Mouse (Mus musculus) heart, embryonic 14.5 days (tissue): Measurements from ENCODE around the gene Bicc1. TPM values are rescaled to one million over a fixed set of nuclear protein-coding genes. Genes with fewer than 3 reads are reported as not detected.

Experiments
- ATAC-seq: fragments of 200-750 bp; cut with Nextera tagmentation; 2 replicates; pipeline ENCODE4 v1.8.0; 2017; ENCODE audit warnings: low read depth, moderate TSS enrichment; ENCODE audit not compliant: insufficient number of reproducible peaks, insufficient read depth, low FRiP score
- H3K27ac ChIP-seq, 2 experiments: fragments of 200-500 bp in 1 of 2; fragments of 300-500 bp in 1 of 2; sonication (generic) in 1 of 2; replicated peaks in 1 of 2; 2 replicates each; pipeline ENCODE4 v1.5.1; 2012 to 2014; ENCODE audit warnings: low read depth in 2 of 2, low read length in 2 of 2, control low read depth in 1 of 2, mild to moderate bottlenecking in 1 of 2, mixed read lengths in 1 of 2; ENCODE audit not compliant: control insufficient read depth in 1 of 2, insufficient read depth in 1 of 2
- H3K27me3 ChIP-seq: fragments of 300-500 bp; sonication (generic); 2 replicates; pipeline ENCODE4 v1.6.1; 2014; ENCODE audit warnings: mild to moderate bottlenecking, low read length, control low read depth; ENCODE audit not compliant: control insufficient read depth, insufficient read depth
- H3K36me3 ChIP-seq: fragments of 300-500 bp; sonication (generic); 2 replicates; pipeline ENCODE4 v1.6.1; 2014; ENCODE audit warnings: mild to moderate bottlenecking, control low read depth, low read length, mixed read lengths; ENCODE audit not compliant: control insufficient read depth, insufficient read depth
- H3K4me1 ChIP-seq, 2 experiments: fragments of 200-500 bp in 1 of 2; fragments of 300-500 bp in 1 of 2; sonication (generic) in 1 of 2; 2 replicates each; pipeline ENCODE4 v1.6.1; 2012 to 2014; ENCODE audit warnings: low read length in 2 of 2, control low read depth in 1 of 2, mixed read lengths in 1 of 2; ENCODE audit not compliant: control insufficient read depth in 2 of 2, insufficient read depth in 2 of 2
- H3K4me2 ChIP-seq: fragments of 300-500 bp; sonication (generic); 2 replicates; pipeline ENCODE4 v1.6.1; 2014; ENCODE audit warnings: mild to moderate bottlenecking, low read length
- H3K4me3 ChIP-seq, 2 experiments: fragments of 200-500 bp in 1 of 2; fragments of 300-500 bp in 1 of 2; sonication (generic) in 1 of 2; 2 replicates each; pipeline ENCODE4 v1.5.1; 2012 to 2014; ENCODE audit warnings: low read length in 2 of 2, mild to moderate bottlenecking in 2 of 2, control low read depth in 1 of 2, low read depth in 1 of 2, moderate library complexity in 1 of 2; ENCODE audit not compliant: control insufficient read depth in 1 of 2, insufficient read depth in 1 of 2
- H3K9ac ChIP-seq: fragments of 300-500 bp; sonication (generic); 2 replicates; pipeline ENCODE4 v1.6.1; 2014; ENCODE audit warnings: mild to moderate bottlenecking, low read length
- H3K9me3 ChIP-seq: fragments of 300-500 bp; sonication (generic); 2 replicates; pipeline ENCODE4 v1.6.1; 2016; ENCODE audit warnings: low read length, control low read depth; ENCODE audit not compliant: control insufficient read depth
- WGBS: fragments of 180-500 bp; shearing (Covaris S2); extraction: QIAGEN DNeasy Blood & Tissue Kit; methylation state at CpG from one replicate; pipeline ENCODE4 v1.1.7; 2014; 5-methylcytosine and 5-hydroxymethylcytosine counted together
- polyA plus RNA-seq: library from polyadenylated mRNA; unstranded; fragments of >200 nt; fragmentation: Nextera tagmentation; extraction: Ambion mirVana; gene quantifications from 2 replicates; pipeline ENCODE4 v1.2.1, GENCODE M21; 2014

Gene Bicc1
- polyA plus RNA-seq, 1 experiment from 2014 or later = 25.9 TPM

DNA sequence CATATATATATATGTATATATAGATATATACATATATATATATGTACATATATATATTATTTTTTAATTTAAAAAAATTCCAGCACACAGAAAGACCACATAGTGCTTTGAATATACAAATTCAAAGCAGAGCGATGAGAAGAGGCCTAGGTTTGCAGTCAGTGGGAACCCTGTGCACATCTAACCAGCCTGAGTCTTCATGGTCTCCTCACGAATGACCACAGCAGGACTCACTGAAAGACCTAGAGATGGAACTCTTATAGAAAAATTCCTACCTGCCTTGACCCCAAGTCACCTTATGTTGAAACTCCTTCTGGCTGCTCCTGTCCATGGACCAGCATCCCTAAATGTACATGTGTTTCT lies 165.4 kb downstream of the Bicc1 start:
- Histone ChIP-seq H3K4me1 (no peaks in the 10 kb centered on the region), H3K9me3 (no peaks in the 10 kb centered on the region), H3K4me2 (no peak overlapping the region), H3K27ac (no peak overlapping the region), H3K27me3 (no peaks in the 10 kb centered on the region), H3K36me3 (no peaks in the 10 kb centered on the region), H3K9ac (no peak overlapping the region), H3K4me3 (no peak overlapping the region)
- ATAC-seq = no peak
- WGBS = 91% methylated on average over 2 of the region's 2 CpGs

DNA sequence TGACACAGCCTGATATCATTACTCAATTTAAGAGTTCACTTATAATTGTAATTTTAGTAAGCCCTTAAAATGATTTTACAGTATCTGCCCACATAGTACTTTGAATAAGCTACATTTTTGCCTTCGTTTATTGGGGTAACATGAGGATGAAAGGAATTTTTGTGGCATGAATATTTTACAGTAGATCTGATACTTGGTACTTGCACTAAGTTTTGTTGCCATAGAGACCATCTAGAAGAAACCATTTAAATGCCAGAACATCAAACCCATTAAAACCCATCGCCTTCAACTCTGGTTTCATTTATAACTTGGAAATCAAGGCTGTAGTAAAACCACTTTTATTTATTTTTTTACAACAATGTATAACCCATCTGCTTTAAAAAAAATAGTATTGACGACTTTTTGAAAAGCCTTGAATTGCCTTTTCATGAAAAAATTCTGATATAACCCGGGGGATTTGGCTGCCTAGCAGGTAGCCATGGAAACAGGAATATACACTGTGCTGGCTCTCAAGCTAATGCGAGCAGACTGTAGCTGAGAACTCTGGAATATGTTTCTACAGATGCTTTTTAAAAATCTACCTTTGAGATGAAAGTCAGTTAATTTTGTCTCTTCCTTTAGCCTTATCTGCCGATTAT lies 165.9 kb downstream of the Bicc1 start:
- no peak for ATAC-seq
- no peak overlapping the region for H3K9ac ChIP-seq
- WGBS = 80% methylated on average over 6 of the region's 6 CpGs
- no peak overlapping the region for H3K4me3 ChIP-seq
- no peaks in the 10 kb centered on the region for H3K36me3 ChIP-seq
- no peaks in the 10 kb centered on the region for H3K4me1 ChIP-seq
- H3K27me3 ChIP-seq = no peaks in the 10 kb centered on the region
- H3K27ac ChIP-seq = no peak overlapping the region
- no peaks in the 10 kb centered on the region for H3K9me3 ChIP-seq
- H3K4me2 ChIP-seq = no peak overlapping the region

DNA sequence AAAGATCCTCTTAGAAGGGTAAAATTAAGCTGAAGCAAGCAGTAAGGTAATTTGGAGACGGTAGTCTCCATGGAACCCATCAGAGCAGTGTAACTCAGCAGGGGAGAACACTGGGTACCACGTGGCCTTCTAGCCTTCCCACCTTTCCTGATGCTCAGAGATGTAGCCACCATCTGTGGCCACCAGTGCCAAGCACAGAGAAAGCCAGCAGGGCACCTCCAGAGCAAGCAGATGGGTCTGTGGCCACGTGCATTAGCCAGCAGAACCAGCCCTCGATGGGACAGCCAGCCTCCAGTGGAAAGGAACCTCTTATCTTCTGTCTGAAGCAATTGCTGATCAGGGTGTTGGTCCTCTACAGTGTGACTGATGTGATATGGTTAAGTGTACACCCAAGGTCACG lies 172.1 kb downstream of the Bicc1 start:
- Histone ChIP-seq H3K27ac (no peak overlapping the region), H3K9me3 (no peaks in the 10 kb centered on the region), H3K4me3 (no peak overlapping the region), H3K27me3 (no peaks in the 10 kb centered on the region), H3K4me1 (no peaks in the 10 kb centered on the region), H3K36me3 (no peaks in the 10 kb centered on the region), H3K9ac (no peak overlapping the region), H3K4me2 (no peak overlapping the region)
- no peak for ATAC-seq
- WGBS = 45% methylated on average over 5 of the region's 5 CpGs

DNA sequence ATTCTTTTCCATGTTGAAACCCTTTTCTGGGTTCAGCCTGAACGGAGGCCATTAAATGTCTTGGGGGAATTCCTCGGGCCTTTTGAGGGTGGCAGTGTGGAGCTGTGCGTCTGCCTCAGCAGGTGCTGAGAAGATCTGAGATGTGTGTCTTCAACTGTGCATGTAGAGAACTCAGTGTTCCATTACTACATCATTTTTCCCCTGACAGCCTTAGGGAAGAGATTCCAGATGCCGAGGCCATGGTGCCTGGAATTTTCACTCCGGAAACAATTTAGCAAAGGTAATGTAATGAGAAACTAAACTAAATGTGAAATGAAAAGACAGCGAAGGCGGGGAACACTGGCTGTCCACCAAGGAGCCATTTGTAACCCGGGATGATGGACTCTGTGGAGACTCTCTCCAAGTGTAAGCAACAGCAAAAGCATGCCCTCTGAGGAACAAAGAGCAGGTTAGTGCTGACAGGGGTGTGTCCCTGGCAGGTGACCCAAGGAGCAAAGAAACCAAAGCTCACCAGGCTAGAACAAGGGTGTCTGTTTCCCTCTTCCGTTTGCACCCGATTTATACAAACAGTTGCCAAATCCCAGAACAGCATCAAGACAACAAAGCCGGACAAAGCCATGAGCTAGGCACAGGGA lies 176.3 kb downstream of the Bicc1 start:
- no peak for ATAC-seq
- H3K9me3 ChIP-seq = no peaks in the 10 kb centered on the region
- H3K27ac ChIP-seq = no peak overlapping the region
- H3K4me2 ChIP-seq = no peak overlapping the region
- no peak overlapping the region for H3K4me3 ChIP-seq
- H3K9ac ChIP-seq = no peak overlapping the region
- 80% methylated on average over 11 of the region's 11 CpGs for WGBS
- H3K4me1 ChIP-seq = no peaks in the 10 kb centered on the region
- no peaks in the 10 kb centered on the region for H3K36me3 ChIP-seq
- no peaks in the 10 kb centered on the region for H3K27me3 ChIP-seq

DNA sequence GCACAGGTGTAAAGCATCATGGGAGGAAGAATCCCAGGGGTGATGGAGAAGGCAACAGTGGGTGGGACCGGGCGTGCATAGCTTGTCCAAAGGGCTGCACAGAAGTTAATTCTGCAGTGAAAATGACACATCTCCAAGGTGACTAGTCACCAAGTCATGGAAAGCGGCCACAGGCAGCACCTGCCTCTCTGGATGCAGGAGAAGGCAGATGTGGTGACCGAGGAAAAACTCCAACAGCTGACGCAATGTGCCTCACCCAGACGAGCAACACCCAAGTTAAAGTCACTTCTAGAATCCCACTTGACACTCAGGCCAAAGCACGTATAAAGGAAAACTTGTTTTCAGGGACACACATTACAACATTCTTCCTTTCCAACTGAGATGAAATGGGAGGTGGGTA lies 177.3 kb downstream of the Bicc1 start:
- Histone ChIP-seq H3K4me3 (no peak overlapping the region), H3K9me3 (no peaks in the 10 kb centered on the region), H3K36me3 (no peaks in the 10 kb centered on the region), H3K27me3 (no peaks in the 10 kb centered on the region), H3K27ac (no peak overlapping the region), H3K4me2 (no peak overlapping the region), H3K9ac (no peak overlapping the region), H3K4me1 (no peaks in the 10 kb centered on the region)
- 85% methylated on average over 7 of the region's 7 CpGs for WGBS
- no peak for ATAC-seq

DNA sequence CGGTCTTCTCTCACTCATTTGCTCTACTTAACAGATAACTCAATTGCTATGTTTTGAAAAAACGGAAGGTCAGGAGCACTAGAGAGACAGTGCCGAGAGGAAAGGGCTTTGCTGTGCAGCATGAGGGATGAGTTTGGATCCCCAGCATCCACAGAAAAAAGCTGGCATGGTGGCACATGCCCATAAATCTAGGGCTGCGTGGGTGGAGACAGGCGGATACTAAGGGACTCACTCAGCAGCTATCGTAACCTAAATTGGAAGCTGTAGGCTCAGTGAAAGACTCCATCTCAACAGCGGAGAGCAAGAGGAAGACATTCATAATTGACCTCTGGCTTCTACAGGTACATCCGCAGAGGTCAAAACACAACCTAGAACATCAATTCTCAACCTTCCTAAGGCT lies 179.8 kb downstream of the Bicc1 start:
- Histone ChIP-seq H3K27ac (no peak overlapping the region), H3K27me3 (no peaks in the 10 kb centered on the region), H3K4me2 (no peak overlapping the region), H3K4me1 (peaks cover 0 to 2% of the 10 kb centered on the region in 2 experiments; a peak in 3 of 4 replicates), H3K4me3 (no peak overlapping the region), H3K9ac (no peak overlapping the region), H3K9me3 (no peaks in the 10 kb centered on the region), H3K36me3 (no peaks in the 10 kb centered on the region)
- WGBS = 89% methylated on average over 8 of the region's 8 CpGs
- no peak for ATAC-seq

DNA sequence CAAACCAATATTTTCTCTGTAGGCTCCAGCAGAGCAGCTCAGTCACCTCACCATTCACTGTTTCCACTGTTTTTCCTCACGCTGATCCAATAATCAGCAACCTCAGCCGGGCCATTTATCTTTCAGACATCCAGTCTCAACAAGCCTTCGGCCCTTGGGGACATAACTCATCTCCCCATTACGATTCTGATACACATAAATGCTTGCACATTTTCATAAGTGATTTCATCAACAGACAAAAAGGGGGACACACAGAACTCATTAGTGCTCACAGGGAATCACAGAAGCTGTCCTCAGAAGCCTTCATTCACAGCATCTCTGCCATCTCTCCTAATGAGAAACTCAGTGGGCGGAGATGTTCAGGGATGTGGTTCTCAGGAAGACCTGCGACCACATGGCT lies 182.4 kb downstream of the Bicc1 start:
- H3K36me3 ChIP-seq = no peaks in the 10 kb centered on the region
- H3K27ac ChIP-seq = no peak overlapping the region
- no peaks in the 10 kb centered on the region for H3K9me3 ChIP-seq
- 69% methylated on average over 6 of the region's 6 CpGs for WGBS
- peaks cover 0 to 2% of the 10 kb centered on the region in 2 experiments; a peak in 3 of 4 replicates for H3K4me1 ChIP-seq
- no peak overlapping the region for H3K4me2 ChIP-seq
- H3K4me3 ChIP-seq = no peak overlapping the region
- ATAC-seq = no peak
- no peak overlapping the region for H3K9ac ChIP-seq
- H3K27me3 ChIP-seq = no peaks in the 10 kb centered on the region

DNA sequence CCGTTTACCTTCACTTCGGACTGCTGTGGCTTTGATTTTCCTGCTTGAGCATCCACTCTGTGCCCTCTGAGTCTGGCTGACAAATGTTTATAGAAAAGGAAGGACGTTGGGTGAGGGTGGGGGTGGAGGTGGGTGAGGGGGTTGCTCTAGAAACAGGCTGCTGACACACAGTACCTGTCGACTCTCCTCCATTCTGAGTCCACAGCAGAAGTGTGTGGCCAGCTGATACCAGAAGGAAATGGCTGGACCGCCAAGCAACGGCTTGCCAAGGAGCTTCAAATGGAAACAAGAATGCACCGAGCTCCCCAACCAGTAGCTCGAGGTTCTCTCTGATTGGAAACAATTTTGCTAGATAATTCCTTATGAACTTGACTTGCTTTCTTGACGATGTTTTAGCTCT lies 182.9 kb downstream of the Bicc1 start:
- Histone ChIP-seq H3K9me3 (no peaks in the 10 kb centered on the region), H3K4me1 (peaks cover 0 to 2% of the 10 kb centered on the region in 2 experiments; a peak in 3 of 4 replicates), H3K4me3 (no peak overlapping the region), H3K4me2 (no peak overlapping the region), H3K9ac (no peak overlapping the region), H3K36me3 (no peaks in the 10 kb centered on the region), H3K27me3 (no peaks in the 10 kb centered on the region), H3K27ac (no peak overlapping the region)
- WGBS = 53% methylated on average over 9 of the region's 9 CpGs
- no peak for ATAC-seq
